Mouse (Mus musculus) gastrocnemius, adult 18-20 months (tissue): Measurements from ENCODE around the gene Rab31. TPM values are rescaled to one million over a fixed set of nuclear protein-coding genes. Genes with fewer than 3 reads are reported as not detected.

Experiments used
- DNase-seq: peaks from one replicate; pipeline ENCODE4 v3.0.0; 2021; ENCODE audit warnings: low spot score
- total RNA-seq, 2 experiments: library from RNA; stranded (reverse); gene quantifications; 2 replicates each; pipeline ENCODE4 v1.2.3; 2021

Gene Rab31
- total RNA-seq, 2 experiments from 2014 or later: 4.6 to 5.1 TPM

GRCm38 (mm10) chr17:65741565-65741964, 31.0 kb downstream of the Rab31 start:
- no peak for DNase-seq

GRCm38 (mm10) chr17:65739874-65740725, 32.5 kb downstream of the Rab31 start:
- no peak for DNase-seq

GRCm38 (mm10) chr17:65737622-65738021, 34.9 kb downstream of the Rab31 start:
- no peak for DNase-seq

- no peak for DNase-seq
Measured at GRCm38 (mm10) chr17:65737175-65737574, 35.4 kb downstream of the Rab31 start.

GRCm38 (mm10) chr17:65735088-65735487, 37.5 kb downstream of the Rab31 start:
- DNase-seq: no peak

- DNase-seq: no peak
Measured at GRCm38 (mm10) chr17:65732666-65733065, 39.9 kb downstream of the Rab31 start.

GRCm38 (mm10) chr17:65731710-65732109, 40.8 kb downstream of the Rab31 start:
- DNase-seq: no peak

- DNase-seq: no peak
Measured at GRCm38 (mm10) chr17:65729945-65730741, 42.4 kb downstream of the Rab31 start.

GRCm38 (mm10) chr17:65726755-65727154, 45.8 kb downstream of the Rab31 start:
- no peak for DNase-seq

GRCm38 (mm10) chr17:65726274-65726673, 46.3 kb downstream of the Rab31 start:
- no peak for DNase-seq

- DNase-seq: no peak
Measured at GRCm38 (mm10) chr17:65725814-65726213, 46.7 kb downstream of the Rab31 start.

GRCm38 (mm10) chr17:65725381-65725780, 47.2 kb downstream of the Rab31 start:
- no peak for DNase-seq

- no peak for DNase-seq
Measured at GRCm38 (mm10) chr17:65724254-65724653, 48.3 kb downstream of the Rab31 start.

GRCm38 (mm10) chr17:65723633-65724032, 48.9 kb downstream of the Rab31 start:
- DNase-seq: no peak

GRCm38 (mm10) chr17:65721330-65721729, 51.2 kb downstream of the Rab31 start:
- no peak for DNase-seq

GRCm38 (mm10) chr17:65719826-65720225, 52.7 kb downstream of the Rab31 start:
- no peak for DNase-seq

GRCm38 (mm10) chr17:65718578-65718977, 54.0 kb downstream of the Rab31 start:
- no peak for DNase-seq

- no peak for DNase-seq
Measured at GRCm38 (mm10) chr17:65717658-65718199, 54.8 kb downstream of the Rab31 start.

- no peak for DNase-seq
Measured at GRCm38 (mm10) chr17:65714060-65714459, 58.5 kb downstream of the Rab31 start.

GRCm38 (mm10) chr17:65712861-65713535, 59.6 kb downstream of the Rab31 start:
- no peak for DNase-seq

GRCm38 (mm10) chr17:65711779-65712178, 60.8 kb downstream of the Rab31 start:
- no peak for DNase-seq

- DNase-seq: no peak
Measured at GRCm38 (mm10) chr17:65710576-65710975, 62.0 kb downstream of the Rab31 start.
